Mouse (Mus musculus): ENCODE measurements around the gene Pcp4l1. TPM values are rescaled to one million over a fixed set of nuclear protein-coding genes. Genes with fewer than 3 reads are reported as not detected.

The Pcp4l1 gene
- polyA plus RNA-seq, 1 experiment, result 326 TPM

GRCm38 (mm10) chr1:171184314-171184713, 11.8 kb downstream of the Pcp4l1 start:
- H3K27ac ChIP-seq (ENCODE audit: insufficient read depth, low read depth, low read length), result no peak overlapping the region

GRCm38 (mm10) chr1:171183620-171184019, 12.4 kb downstream of the Pcp4l1 start:
- H3K27ac ChIP-seq (ENCODE audit: insufficient read depth, low read depth, low read length), result no peak overlapping the region
- WGBS, result 49% methylated on average over 3 of the region's 3 CpGs
- peaks cover 26% of the 10 kb centered on the region for H3K4me1 ChIP-seq (ENCODE audit: control insufficient read depth, insufficient read depth, low read length)
- no peak for TF ChIP-seq CTCF (IDR thresholded peaks at IDR 0.05; ENCODE audit: insufficient read depth, low read depth, low read length)
- no peak overlapping the region for H3K4me3 ChIP-seq (ENCODE audit: insufficient read depth, low read depth, low read length)

More at GRCm38 (mm10) chr1:171184314-171184713, 11.8 kb downstream of the Pcp4l1 start:
- peaks cover 30% of the 10 kb centered on the region for H3K4me1 ChIP-seq (ENCODE audit: control insufficient read depth, insufficient read depth, low read length)
- no peak overlapping the region for H3K4me3 ChIP-seq (ENCODE audit: insufficient read depth, low read depth, low read length)
- TF ChIP-seq CTCF (IDR thresholded peaks at IDR 0.05; ENCODE audit: insufficient read depth, low read depth, low read length), result no peak
- no peak for TF ChIP-seq POLR2A (IDR thresholded peaks at IDR 0.05; ENCODE audit: insufficient read depth, low read depth, low read length)
- 80% methylated on average over 7 of the region's 7 CpGs for WGBS

- H3K4me1 ChIP-seq (ENCODE audit: control insufficient read depth, insufficient read depth, low read length), result peaks cover 24% of the 10 kb centered on the region
- no peak overlapping the region for H3K4me3 ChIP-seq (ENCODE audit: insufficient read depth, low read depth, low read length)
- H3K27ac ChIP-seq (ENCODE audit: insufficient read depth, low read depth, low read length), result no peak overlapping the region
- 74% methylated on average over 3 of the region's 3 CpGs for WGBS
- TF ChIP-seq CTCF (IDR thresholded peaks at IDR 0.05; ENCODE audit: insufficient read depth, low read depth, low read length), result no peak
Measured at GRCm38 (mm10) chr1:171183025-171183424, 13.0 kb downstream of the Pcp4l1 start.

- Histone ChIP-seq H3K4me1 (ENCODE audit: control insufficient read depth, insufficient read depth, low read length) (peaks cover 12% of the 10 kb centered on the region), H3K4me3 (ENCODE audit: insufficient read depth, low read depth, low read length) (no peak overlapping the region), H3K27ac (ENCODE audit: insufficient read depth, low read depth, low read length) (no peak overlapping the region)
- TF ChIP-seq CTCF (IDR thresholded peaks at IDR 0.05; ENCODE audit: insufficient read depth, low read depth, low read length), result no peak
- no peak for TF ChIP-seq POLR2A (IDR thresholded peaks at IDR 0.05; ENCODE audit: insufficient read depth, low read depth, low read length)
- WGBS, result 56% methylated on average over 5 of the region's 5 CpGs
Measured at GRCm38 (mm10) chr1:171179487-171180171, 16.4 kb downstream of the Pcp4l1 start.

- H3K27ac ChIP-seq (ENCODE audit: insufficient read depth, low read depth, low read length), result peak overlapping the region; percentile 83
- TF ChIP-seq CTCF (IDR thresholded peaks at IDR 0.05; ENCODE audit: insufficient read depth, low read depth, low read length), result no peak
- no peak for TF ChIP-seq POLR2A (IDR thresholded peaks at IDR 0.05; ENCODE audit: insufficient read depth, low read depth, low read length)
- peaks cover 23% of the 10 kb centered on the region for H3K4me1 ChIP-seq (ENCODE audit: control insufficient read depth, insufficient read depth, low read length)
- H3K4me3 ChIP-seq (ENCODE audit: insufficient read depth, low read depth, low read length), result no peak overlapping the region
- 83% methylated on average over 8 of the region's 8 CpGs for WGBS
Measured at GRCm38 (mm10) chr1:171172779-171173178, 23.3 kb downstream of the Pcp4l1 start.

- no peak overlapping the region for H3K4me3 ChIP-seq (ENCODE audit: insufficient read depth, low read depth, low read length)
- peaks cover 18% of the 10 kb centered on the region for H3K4me1 ChIP-seq (ENCODE audit: control insufficient read depth, insufficient read depth, low read length)
- 30% methylated on average over 3 of the region's 3 CpGs for WGBS
- peak overlapping the region; percentile 76; the same call in 1 of the 2 replicates for H3K27ac ChIP-seq (ENCODE audit: insufficient read depth, low read depth, low read length)
- TF ChIP-seq CTCF (IDR thresholded peaks at IDR 0.05; ENCODE audit: insufficient read depth, low read depth, low read length) (no peak), POLR2A (IDR thresholded peaks at IDR 0.05; ENCODE audit: insufficient read depth, low read depth, low read length) (no peak)
Measured at GRCm38 (mm10) chr1:171171138-171171537, 24.9 kb downstream of the Pcp4l1 start.

GRCm38 (mm10) chr1:171169913-171170312, 26.2 kb downstream of the Pcp4l1 start:
- no peak overlapping the region for H3K4me3 ChIP-seq (ENCODE audit: insufficient read depth, low read depth, low read length)
- 66% methylated on average over 3 of the region's 3 CpGs for WGBS
- H3K4me1 ChIP-seq (ENCODE audit: control insufficient read depth, insufficient read depth, low read length), result peaks cover 18% of the 10 kb centered on the region
- TF ChIP-seq CTCF (IDR thresholded peaks at IDR 0.05; ENCODE audit: insufficient read depth, low read depth, low read length) (no peak), POLR2A (IDR thresholded peaks at IDR 0.05; ENCODE audit: insufficient read depth, low read depth, low read length) (no peak)
- no peak overlapping the region for H3K27ac ChIP-seq (ENCODE audit: insufficient read depth, low read depth, low read length)

GRCm38 (mm10) chr1:171168906-171169305, 27.2 kb downstream of the Pcp4l1 start:
- no peak for TF ChIP-seq POLR2A (IDR thresholded peaks at IDR 0.05; ENCODE audit: insufficient read depth, low read depth, low read length)
- no peak for TF ChIP-seq CTCF (IDR thresholded peaks at IDR 0.05; ENCODE audit: insufficient read depth, low read depth, low read length)
- Histone ChIP-seq H3K27ac (ENCODE audit: insufficient read depth, low read depth, low read length) (no peak overlapping the region), H3K4me1 (ENCODE audit: control insufficient read depth, insufficient read depth, low read length) (peaks cover 17% of the 10 kb centered on the region), H3K4me3 (ENCODE audit: insufficient read depth, low read depth, low read length) (no peak overlapping the region)
- WGBS, result 89% methylated on average over 12 of the region's 12 CpGs

GRCm38 (mm10) chr1:171165629-171166345, 30.3 kb downstream of the Pcp4l1 start:
- TF ChIP-seq CTCF (IDR thresholded peaks at IDR 0.05; ENCODE audit: insufficient read depth, low read depth, low read length) (no peak), POLR2A (IDR thresholded peaks at IDR 0.05; ENCODE audit: insufficient read depth, low read depth, low read length) (no peak)
- H3K4me1 ChIP-seq (ENCODE audit: control insufficient read depth, insufficient read depth, low read length), result peaks cover 1% of the 10 kb centered on the region
- WGBS, result 81% methylated on average over 5 of the region's 5 CpGs
- no peak overlapping the region for H3K27ac ChIP-seq (ENCODE audit: insufficient read depth, low read depth, low read length)
- H3K4me3 ChIP-seq (ENCODE audit: insufficient read depth, low read depth, low read length), result no peak overlapping the region

Data from olfactory bulb, adult 2 months (tissue).